Mouse (Mus musculus) brain, embryonic 14.5 days (tissue): ENCODE results near the gene Stab1. TPM values are rescaled to one million over a fixed set of nuclear protein-coding genes. Genes with fewer than 3 reads are reported as not detected.

Experiments used
- DNase-seq: peaks from one replicate; pipeline ENCODE4 v3.0.0-alpha.2; 2011; ENCODE audit warnings: low read depth
- CTCF ChIP-seq: fragments of 200-500 bp; IDR thresholded peaks from 2 replicates; pipeline ENCODE4 v1.5.1; 2012; ENCODE audit warnings: inconsistent platforms, mild to moderate bottlenecking, moderate library complexity, borderline replicate concordance; ENCODE audit not compliant: insufficient read depth, insufficient read length; ENCODE audit errors: extremely low read depth
- POLR2A ChIP-seq: fragments of 200-500 bp; IDR thresholded peaks from 2 replicates; pipeline ENCODE4 v1.6.1; 2012; ENCODE audit warnings: mild to moderate bottlenecking, inconsistent platforms, borderline replicate concordance; ENCODE audit not compliant: poor library complexity, insufficient read depth, insufficient read length, severe bottlenecking; ENCODE audit errors: extremely low read depth
- polyA plus RNA-seq: library from polyadenylated mRNA; depleted of rRNA; stranded (reverse); fragments of >200 nt; gene quantifications from 2 replicates; pipeline ENCODE4 v1.2.3, GENCODE M21; 2012

Stab1 gene
- polyA plus RNA-seq, 1 experiment = 35.1 TPM

DNA sequence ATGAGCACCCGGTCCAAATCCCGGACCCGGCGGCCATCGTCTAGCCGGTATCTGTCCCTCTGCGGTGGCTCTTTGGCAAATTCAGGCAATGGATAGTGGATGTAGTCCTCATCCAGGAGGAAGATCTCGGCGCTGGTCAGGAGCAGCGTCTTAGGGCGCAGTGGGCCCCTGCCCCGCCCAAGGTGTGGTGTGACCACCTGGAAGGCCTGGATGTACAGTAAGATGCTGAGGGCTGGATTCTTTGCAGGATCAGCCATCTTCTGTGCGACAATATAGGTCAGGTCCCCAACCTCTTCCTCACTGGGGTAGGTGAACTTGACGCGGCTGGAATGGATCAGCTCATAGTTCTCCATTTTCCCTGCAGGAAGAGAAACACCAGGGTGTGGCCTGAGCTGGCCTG, 3.4 kb upstream of the Stab1 start:
- no peak for DNase-seq
- no peak for TF ChIP-seq POLR2A
- TF ChIP-seq CTCF = no peak

DNA sequence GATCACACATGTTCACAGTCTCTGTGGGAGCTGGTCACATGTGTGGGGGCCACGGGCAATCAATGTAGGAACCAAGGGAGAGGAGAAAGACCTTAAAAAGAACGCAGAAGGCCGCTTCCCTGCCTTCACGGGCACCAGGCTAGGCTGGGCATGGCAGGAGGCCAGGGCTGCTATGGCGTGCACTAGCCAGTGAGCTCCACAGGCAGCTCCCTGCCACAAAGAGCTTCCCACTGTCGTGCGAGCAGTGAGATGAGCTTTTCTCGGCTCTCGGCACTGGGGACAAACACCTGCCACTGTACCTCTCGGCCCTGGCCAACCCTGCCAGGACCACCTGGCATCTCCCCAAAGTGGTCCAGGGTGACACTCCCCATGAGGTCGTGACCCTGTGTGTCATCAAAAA, 2.9 kb upstream of the Stab1 start:
- TF ChIP-seq CTCF (no peak), POLR2A (no peak)
- DNase-seq = peak; percentile 25

DNA sequence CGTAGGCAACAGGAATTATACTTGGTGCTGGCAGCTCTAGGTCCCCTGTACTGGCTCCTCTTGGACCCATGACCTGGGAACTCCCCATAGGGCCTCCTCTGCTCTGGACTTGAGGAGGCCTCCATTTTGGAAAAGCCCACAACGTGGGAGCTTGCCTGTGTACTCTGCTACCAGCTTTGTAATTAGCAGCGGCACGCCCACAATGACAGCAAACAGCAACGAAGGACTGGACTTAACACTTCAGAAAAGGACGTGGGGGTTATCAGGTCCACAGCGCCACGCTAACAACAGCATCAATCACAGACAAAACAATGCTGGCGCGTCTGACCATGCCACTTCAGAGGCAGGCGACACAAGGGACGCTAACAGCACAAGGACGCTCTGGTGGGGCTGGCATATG, 2.5 kb upstream of the Stab1 start:
- peak; percentile 18 for DNase-seq
- TF ChIP-seq POLR2A = no peak
- TF ChIP-seq CTCF = no peak

DNA sequence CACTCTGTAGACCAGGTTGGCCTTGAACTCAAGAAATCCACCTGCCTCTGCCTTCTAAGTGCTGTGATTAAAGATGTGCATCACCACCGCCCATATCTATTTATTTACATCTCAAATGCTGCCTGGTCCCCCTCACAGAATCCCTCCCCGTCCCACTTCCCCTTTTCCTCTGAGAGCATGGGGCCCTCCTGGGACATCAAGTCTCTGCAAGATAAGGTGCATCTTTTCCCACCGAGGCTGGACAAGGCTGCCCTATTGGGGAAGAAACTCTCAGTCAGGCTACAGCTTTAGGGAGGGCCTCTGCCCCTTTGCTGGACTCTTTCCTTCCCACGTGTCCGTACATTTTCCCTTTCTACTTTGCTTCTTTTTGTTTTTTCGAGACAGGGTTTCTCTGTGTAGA, 1.1 kb upstream of the Stab1 start:
- no peak for DNase-seq
- TF ChIP-seq POLR2A (no peak), CTCF (no peak)

DNA sequence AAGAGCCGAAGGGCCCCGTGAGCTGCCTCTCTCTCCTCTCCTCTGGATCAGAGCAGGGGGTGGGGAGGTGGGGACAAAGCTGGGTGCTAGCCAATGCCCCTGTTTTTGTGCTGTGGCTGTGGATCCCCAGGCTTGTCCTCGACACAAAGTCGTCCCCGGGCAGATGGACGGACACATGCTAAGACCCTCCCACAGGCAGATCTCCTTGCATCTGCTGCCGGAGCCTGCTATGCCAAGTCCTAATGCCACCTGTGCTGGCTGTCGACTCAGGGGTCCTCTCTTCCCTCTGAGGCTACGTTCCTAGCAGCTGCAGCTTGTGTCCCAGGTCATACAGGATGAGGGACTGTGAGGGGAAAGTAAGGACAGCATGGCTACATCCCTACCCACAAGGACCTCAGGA, 1.6 kb downstream of the Stab1 start:
- DNase-seq = peak; percentile 52
- TF ChIP-seq POLR2A (no peak), CTCF (no peak)

DNA sequence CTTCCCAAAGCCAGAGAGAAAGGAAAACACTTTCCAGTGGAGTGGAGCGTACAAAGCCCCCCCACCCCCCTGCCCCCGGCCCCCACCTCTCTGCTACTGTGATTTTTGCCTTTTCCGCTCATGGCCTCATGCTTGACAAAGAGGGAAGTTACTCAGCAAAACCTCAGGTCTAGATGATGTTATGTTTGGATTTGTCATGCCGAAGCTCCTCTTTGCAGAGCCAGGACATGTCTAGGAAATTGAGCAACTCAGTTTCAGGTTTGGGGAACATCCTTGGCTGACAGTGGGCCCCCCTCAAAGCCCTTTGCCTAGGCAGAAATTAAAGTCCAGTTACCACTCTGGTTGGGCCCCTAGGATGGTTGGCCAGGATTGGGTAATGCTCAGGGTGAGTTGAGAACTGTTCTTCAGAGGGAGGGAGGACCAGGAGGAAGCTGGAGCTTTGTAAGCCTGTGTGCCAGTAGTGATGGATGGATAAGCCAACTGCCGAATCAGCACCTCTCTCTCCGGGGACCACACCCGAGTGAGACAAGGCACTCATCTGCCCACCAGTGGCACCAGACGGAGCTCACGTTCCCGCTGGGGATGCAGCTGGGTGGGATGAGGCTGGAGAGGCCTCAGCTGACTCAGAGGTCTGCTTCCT, 2.3 kb downstream of the Stab1 start:
- DNase-seq = peak; percentile 15
- TF ChIP-seq POLR2A = no peak

DNA sequence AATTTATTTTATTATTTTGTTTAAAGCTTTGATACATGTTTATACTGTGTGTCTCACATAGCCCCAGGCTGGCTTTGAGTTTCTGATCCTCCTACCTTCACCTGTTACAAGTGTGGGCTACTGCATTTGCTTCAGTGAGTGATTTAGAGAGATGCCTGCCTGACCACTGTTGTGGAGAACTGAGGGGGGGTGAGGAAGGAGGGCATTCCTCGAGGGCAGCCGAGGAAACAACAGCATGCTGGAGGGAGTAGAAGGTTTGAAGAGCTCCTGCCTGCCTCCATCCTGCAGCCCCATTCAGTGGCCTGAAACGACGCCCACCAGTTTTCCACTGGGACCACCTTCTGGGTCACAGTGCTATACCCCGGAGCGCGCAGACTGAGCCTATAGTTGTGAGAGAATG, 3.0 kb downstream of the Stab1 start:
- TF ChIP-seq POLR2A = no peak
- TF ChIP-seq CTCF = no peak
- no peak for DNase-seq

DNA sequence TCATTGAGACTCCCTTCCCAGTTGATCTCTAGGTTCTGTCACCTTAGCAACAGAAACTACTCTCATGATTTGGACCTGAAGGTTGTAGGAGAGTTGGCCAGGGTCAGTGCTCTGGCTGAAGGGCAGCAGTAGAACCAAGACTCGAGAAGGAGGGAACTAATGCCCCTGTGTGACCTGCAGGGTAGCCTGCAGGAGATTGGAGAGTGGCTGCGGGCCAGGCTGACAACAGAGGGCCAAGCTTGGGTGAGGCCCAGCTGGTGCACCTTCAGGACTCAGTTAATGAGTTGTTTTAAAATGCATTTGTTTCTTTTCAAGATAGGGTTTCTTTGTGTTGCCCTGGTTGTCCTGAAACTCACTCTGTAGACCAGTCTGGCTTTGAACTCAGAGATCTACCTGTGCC, 3.4 kb downstream of the Stab1 start:
- no peak for DNase-seq
- TF ChIP-seq POLR2A (no peak), CTCF (no peak)

DNA sequence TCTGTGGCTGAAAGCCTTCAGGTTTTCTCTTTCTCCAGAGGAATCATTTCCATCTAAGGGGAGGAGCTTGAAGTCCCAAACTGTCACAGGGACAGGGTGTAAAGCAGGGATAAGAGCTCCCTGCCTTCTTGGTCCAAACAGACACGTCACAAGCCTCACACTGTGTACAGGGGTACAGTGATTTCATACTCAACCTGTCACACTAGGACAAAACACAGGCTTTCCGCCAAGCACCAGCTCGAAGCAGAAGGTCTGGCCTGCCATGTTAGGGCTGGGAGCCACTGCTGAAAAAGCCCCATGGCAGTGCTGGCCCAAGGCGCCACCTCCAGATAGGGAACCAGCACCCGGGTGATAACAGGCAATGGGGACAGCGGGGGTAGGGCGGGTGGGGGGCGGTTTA, 4.4 kb downstream of the Stab1 start:
- peak; percentile 52 for DNase-seq
- TF ChIP-seq POLR2A (no peak), CTCF (no peak)

DNA sequence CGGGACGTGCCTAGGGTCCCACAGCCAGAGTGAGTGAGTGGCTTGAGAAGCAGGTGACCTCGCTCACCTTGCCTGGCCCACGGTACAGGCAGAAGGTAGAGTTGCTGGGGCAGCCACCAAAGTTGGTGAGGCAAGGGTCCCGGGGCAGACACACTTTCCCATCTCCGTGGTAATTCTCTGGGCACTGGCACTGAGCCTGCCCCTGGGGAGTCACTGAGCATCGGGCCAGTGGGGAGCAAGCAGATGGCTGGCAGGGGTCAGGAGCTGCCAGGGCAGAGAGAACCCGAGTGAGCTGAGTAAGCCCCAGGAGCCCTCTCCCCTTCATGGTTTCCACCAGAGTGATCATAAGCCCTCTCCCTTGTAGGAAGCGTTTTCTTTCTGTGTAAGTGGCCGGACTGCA, 6.8 kb downstream of the Stab1 start:
- no peak for TF ChIP-seq CTCF
- no peak for TF ChIP-seq POLR2A
- no peak for DNase-seq

DNA sequence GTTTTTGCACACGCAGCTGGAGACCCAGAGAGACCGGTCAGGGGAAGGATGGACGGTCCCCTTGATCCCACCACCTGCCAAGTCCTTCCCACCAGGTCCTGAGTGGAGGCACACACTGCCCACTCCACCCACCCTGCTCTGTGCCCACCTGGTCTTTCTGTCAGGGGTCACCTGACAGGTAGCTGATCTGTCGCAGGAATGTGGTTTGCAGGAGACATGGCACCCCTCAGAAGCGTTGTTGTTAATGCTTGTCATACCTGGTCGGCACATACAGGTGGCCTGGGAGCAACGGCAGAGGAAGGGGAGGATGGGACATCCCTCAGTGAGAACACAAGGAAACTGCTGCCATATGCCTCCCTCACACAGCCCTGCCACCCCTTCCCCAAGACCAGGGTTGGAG, 7.2 kb downstream of the Stab1 start:
- TF ChIP-seq POLR2A = no peak
- TF ChIP-seq CTCF = no peak

DNA sequence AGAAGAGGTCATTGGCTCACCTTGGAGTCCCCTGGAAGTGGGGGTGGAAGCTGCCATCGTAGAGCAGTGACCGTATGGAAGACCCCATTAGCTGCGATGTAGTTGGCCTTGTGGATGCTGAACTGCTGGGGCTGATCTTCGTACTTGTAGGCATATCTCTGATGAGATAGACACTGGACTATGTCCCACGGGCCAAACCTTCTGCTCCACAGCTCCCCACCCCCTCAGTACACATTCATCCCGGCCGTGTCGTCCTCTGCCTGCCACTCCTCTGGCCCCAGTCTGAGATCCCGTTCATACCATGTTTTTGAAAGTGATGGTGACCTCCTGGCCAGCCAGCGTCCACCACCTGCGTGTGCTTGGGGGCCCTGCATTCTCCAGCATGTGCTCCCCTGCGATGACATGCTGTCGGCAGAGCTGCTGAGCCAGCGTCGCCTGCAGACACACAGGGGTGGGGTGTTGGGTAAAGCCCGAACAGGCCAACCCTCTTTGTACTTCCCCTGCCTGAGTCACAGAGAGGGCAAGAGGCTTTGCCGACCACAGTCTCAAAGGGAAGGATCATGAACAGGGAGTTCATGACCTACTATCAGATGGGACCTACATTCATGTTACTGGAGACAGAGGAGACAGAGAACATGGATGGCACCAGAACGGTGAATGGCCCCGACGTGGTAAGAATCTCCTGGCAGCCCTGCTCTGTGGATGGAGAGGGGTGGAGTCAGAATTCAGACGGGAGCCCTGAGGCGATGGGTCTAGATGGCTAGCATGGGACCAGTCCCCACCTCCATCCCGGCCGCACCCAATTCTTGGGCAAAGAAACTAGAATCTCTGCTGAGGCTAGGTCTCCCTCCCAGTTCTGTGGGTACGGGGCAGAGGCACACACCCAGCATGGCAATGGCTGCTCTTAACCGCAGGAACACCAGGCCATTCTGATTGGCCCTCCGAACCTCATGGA, 8.0 kb downstream of the Stab1 start:
- TF ChIP-seq POLR2A (no peak), CTCF (no peak)
- DNase-seq = no peak

More for the DNA sequence above, 7.2 kb downstream of the Stab1 start:
- DNase-seq = no peak

DNA sequence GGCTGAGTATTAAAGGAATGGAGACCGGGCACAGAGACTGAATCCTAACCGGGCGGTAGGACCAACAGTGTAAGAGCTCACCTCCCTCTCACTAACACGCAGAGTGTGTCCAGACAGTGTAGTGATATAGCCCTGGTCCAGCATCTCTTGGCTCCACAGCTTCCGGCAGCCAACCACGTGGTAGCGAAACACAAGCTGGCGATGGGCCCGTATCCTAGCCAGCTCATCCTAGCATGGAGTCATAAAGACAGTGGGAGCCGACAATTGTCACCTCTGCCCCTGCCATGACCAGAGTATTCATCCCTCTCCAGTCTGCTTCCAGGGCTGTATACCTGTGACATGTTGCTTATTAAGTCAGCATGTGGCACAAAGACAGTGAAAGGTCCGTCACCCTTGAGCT, 22.7 kb downstream of the Stab1 start:
- TF ChIP-seq POLR2A (no peak), CTCF (no peak)
- no peak for DNase-seq

DNA sequence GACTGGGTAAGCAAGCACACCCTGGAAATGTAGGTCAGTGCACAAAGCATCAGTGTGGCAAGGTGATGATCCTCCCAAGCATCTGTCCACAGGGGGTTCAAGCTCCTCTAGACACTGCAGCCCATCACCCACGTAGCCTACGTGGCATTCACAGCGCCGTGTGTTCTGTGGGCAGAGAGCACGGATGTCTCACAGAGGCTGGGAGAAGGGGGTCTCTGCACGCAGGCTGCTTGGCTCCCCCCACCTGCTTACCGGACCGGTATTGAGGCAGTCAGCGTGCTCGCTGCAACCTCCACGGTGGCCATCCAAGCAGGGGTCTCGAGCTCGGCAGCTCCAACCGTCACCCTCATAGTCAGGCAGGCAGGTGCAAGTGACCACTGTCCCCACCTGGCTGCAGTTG, 27.4 kb downstream of the Stab1 start:
- DNase-seq = no peak
- no peak for TF ChIP-seq POLR2A
- TF ChIP-seq CTCF = no peak
